Mouse (Mus musculus): ENCODE data around the gene Hoxa3.

Gene Hoxa3

DNA sequence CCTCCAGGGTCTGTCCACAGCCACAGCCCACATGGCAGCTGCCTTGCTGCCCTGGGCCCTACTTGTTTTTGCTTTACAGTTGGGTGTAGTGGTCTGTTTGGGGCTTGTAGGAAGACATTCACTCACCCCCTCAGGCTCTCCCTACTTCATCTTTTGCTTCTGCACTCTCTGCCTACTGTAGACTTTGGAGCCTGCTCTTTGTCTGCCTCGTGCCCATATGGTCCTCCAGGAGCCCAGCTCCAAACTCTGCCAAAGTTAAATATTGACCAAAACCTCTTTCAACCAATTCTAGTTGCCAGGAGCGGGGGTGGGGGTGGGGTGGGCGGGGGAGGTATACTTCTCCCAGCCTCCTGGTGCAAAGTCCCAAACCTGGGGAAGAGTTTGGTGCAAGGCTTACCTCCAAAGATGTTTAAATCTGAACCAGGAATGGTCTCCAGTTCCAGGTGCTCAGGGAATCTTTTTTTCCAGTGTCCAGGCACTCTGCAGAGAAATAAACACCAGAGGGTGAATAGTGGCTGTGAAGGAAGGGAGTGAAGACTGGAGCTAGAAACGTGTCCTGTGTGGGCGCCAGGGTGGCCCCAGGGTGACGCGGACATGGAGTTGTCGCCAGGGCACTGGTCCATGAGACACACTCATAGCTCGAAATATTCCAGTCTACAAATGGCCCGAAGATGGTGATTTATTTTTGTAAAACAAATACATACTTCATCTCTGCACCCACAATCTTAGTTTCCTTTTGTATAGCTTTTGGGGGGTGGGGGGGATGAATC is 29.6 kb downstream of the Hoxa3 start:
- DNase-seq (ENCODE audit: low spot score in 2 of 2): no peak

GRCm38 (mm10) chr6:52182793-52183192 is 30.3 kb downstream of the Hoxa3 start:
- no peak for DNase-seq (ENCODE audit: low spot score in 2 of 2)

GRCm38 (mm10) chr6:52182030-52182429 is 31.1 kb downstream of the Hoxa3 start:
- no peak for DNase-seq (ENCODE audit: low spot score in 2 of 2)

DNA sequence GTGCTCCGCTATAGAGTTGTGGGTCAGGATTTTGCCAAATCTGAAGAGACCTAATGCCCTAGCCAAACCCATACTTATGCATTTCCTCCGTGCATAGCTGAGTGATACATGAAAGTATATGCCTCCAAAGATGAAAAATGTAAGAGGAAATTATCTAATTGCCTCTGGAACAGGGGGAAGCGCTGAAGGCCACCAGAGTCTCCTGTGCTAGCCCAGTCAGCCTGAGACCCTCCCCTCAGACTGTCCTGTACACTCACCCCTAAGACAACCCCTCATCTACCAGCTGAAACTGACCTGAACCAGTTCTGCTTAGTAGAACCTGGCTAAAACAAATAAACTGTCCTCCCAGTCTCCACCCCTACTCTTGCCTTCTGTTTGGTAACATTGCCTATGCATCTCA is 32.4 kb downstream of the Hoxa3 start:
- DNase-seq (ENCODE audit: low spot score in 2 of 2): no peak

GRCm38 (mm10) chr6:52180213-52180710 is 32.9 kb downstream of the Hoxa3 start:
- DNase-seq (ENCODE audit: low spot score in 2 of 2): no peak

- DNase-seq (ENCODE audit: low spot score in 2 of 2): no peak
These were observed 33.4 kb downstream of the Hoxa3 start for GRCm38 (mm10) chr6:52179690-52180089.

- no peak for DNase-seq (ENCODE audit: low spot score in 2 of 2)
These were observed 34.0 kb downstream of the Hoxa3 start for GRCm38 (mm10) chr6:52178918-52179665.

DNA sequence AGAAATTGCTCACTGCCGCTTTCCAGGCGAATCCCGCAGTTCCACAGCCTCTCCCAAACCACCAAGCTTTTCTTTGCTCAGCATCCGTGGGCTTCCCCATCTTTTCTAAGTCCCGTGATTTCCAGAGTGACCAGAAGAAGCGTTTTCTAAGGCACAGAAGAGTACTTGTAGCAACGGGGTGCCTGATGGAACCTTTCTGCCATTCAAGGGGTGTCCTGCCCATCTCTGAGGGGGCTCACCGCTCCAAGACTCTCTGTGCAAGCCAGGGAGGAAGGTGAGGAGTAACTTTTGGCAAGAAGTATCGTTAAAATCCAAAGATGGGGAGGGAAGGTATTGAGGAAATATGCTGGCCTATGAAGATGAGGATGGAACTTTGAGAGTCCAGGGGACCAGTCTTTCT is 35.3 kb downstream of the Hoxa3 start:
- no peak for DNase-seq (ENCODE audit: low spot score in 2 of 2)

DNA sequence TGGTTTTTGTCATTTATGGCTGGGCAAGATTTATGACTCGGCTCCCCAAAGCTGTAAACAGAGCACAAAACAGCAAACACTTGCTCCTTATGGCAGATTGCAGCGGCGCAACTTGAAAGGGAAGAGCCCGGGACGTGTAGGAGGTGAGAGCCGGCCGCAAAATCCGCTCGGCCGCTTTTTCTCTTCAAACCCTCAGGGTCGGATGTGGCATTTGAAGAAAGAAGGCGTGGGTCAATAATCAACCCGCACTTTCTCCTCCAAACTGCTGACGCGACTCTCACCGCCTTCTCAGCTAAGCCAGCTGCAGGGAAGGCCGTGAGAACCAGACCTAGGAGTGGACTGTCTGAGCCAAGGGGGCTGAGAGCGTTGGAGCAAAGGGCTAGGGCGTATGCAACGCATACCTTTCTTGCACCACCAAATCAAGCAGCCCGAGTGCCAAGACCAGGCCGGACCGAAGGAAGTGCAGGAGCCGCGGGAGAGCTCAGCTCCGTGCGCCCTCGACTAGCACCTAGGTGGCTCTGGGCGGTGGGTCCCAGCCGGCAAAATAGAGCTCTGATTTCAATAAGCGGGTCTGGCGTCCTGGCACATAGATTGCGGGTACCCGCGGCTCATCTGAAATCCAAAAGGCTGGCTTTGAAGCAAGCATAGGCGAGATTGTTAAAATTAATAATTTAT is 35.9 kb downstream of the Hoxa3 start, which contains the start of gene 5730596B20Rik:
Gene 5730596B20Rik, plus strand, starts transcription at position 438 of the 675 bp plus-strand sequence.
- no peak for DNase-seq (ENCODE audit: low spot score in 2 of 2)

GRCm38 (mm10) chr6:52176391-52176790 is 36.7 kb downstream of the Hoxa3 start:
- no peak for DNase-seq (ENCODE audit: low spot score in 2 of 2)

GRCm38 (mm10) chr6:52175864-52176263 is 37.3 kb downstream of the Hoxa3 start:
- DNase-seq (ENCODE audit: low spot score in 2 of 2): no peak

DNA sequence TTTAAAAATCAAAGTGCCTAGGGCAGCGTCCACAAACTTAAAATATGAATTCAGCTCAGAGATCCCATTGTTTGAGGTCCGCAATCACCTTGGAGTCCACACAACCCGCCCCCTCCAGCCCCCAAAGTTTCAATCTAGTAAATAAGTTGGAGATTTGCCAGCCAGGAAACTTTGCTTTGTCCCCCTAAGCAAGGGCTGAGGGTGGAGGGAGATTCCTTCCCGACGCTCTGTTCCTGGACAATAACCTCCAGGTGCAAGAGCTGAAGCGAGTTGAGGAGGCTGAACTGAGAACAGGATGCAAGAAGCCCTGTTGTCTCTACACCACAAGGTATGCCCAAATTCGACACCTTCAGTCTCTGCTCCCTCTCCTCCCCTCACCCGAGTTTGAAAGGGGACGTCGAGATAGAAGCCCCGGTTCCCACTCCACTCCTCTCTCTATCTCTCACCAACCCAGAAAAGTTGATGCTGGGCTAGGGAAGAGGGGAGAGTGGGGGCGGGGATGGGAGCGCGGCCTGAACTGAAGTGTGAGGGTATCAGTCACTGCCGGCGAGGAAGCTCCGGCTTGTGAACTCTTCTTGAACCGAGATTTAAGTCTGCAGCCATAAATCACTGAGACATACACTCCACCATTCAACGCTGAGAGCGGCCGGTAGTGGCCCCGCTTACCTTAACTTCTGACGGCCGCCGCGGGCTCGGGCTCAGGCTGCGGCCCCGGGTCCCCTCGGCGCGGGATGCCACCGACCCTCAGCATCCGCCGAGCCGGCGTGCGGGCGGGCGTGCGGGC is 38.0 kb downstream of the Hoxa3 start:
- DNase-seq (ENCODE audit: low spot score in 2 of 2): no peak

GRCm38 (mm10) chr6:52173648-52174047 is 39.5 kb downstream of the Hoxa3 start:
- no peak for DNase-seq (ENCODE audit: low spot score in 2 of 2)

- no peak for DNase-seq (ENCODE audit: low spot score in 2 of 2)
These were observed 40.6 kb downstream of the Hoxa3 start for GRCm38 (mm10) chr6:52172501-52172900.

GRCm38 (mm10) chr6:52171938-52172337 is 41.2 kb downstream of the Hoxa3 start:
- no peak for DNase-seq (ENCODE audit: low spot score in 2 of 2)

GRCm38 (mm10) chr6:52171331-52171730 is 41.8 kb downstream of the Hoxa3 start:
- DNase-seq (ENCODE audit: low spot score in 2 of 2): no peak

- no peak for DNase-seq (ENCODE audit: low spot score in 2 of 2)
These were observed 42.3 kb downstream of the Hoxa3 start for GRCm38 (mm10) chr6:52170898-52171223.

DNA sequence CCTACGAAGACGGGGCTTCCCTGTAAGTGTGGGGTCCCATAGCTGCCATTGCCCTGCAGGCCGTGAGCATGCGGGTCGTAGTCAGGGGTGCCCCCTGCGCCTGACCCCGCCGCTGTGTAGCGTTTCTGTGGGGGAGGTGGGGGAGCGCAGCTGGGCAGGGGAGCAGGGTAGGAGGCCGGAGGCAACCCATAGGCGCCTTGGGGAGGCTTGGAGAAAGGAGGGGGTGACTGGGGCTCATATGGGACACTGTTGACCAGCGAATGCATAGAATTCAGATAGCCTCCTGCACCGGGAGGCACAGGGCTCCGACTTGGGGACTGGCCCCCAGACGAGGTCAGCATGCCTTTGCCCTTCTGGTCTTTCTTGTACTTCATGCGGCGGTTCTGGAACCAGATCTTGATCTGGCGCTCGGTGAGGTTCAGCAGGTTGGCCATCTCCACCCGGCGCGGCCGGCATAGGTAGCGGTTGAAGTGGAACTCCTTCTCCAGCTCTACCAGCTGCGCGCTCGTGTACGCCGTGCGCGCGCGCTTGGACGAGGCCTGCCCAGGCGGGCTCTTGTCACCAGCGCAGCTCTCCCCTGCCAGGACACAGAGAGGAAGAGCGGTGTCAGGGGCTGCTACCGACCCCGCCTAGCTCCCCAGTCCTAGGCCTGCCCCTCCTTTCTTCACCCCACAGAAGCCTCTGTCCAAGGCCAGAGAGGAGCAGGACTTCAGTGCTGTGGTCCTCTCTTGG is 42.8 kb downstream of the Hoxa3 start:
- no peak for DNase-seq (ENCODE audit: low spot score in 2 of 2)

DNA sequence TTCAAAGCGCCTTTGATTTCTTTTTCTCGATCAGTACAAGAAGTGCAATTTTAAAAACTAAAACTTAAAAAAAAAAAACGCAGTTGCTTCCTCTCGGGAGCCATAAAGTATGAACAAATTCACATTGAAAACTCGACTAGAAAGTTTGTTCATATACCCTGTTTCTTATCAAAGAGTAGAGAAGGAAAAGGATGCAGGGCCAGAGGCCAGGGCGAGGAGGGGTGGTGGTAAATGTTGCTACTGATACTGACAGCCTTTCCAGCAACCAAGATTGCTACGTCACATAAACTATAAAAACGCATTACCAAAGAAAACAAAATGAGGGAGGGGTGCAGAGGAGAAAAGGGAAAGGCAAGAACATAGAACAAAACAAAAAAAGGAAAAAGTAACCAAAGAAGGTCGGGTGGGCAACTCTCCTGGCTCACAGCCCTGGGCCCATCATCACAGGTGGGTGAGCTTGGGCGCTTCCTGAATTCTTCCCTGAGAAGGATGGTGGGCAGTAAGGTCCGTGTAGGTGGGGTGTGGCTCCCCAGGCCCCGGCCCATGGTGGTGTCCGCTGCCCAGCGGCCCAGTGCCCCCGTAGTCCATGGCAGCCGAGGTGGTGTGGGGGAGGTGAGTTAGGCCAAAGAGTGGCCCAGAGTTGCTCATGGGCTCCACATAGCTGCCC is 43.5 kb downstream of the Hoxa3 start:
- DNase-seq (ENCODE audit: low spot score in 2 of 2): no peak

Data from frontal cortex, postnatal 25 days (tissue).